Mouse (Mus musculus) lung, adult 18-20 months (tissue): Measurements from ENCODE around the gene Slc38a4.

Experiments used
- DNase-seq, 2 experiments: peaks; one replicate each; pipeline ENCODE4 v3.0.0; 2022; ENCODE audit warnings: mixed read lengths in 2 of 2

Slc38a4 gene

GRCm38 (mm10) chr15:97011599-97012372, 44.0 kb downstream of the Slc38a4 start:
- no peak for DNase-seq

- no peak for DNase-seq
These were observed 46.5 kb downstream of the Slc38a4 start for GRCm38 (mm10) chr15:97009271-97009670.

GRCm38 (mm10) chr15:97005631-97006234, 50.0 kb downstream of the Slc38a4 start:
- DNase-seq, result no peak

GRCm38 (mm10) chr15:97004525-97004867, 51.3 kb downstream of the Slc38a4 start:
- no peak for DNase-seq

GRCm38 (mm10) chr15:97003851-97004524, 51.8 kb downstream of the Slc38a4 start:
- peak; percentile 79 to 83 for DNase-seq

- DNase-seq, result no peak
These were observed 52.6 kb downstream of the Slc38a4 start for GRCm38 (mm10) chr15:97003186-97003585.

GRCm38 (mm10) chr15:97002752-97003151, 53.0 kb downstream of the Slc38a4 start:
- DNase-seq, result no peak

- no peak for DNase-seq
These were observed 53.9 kb downstream of the Slc38a4 start for GRCm38 (mm10) chr15:97001886-97002285.

GRCm38 (mm10) chr15:97001416-97001815, 54.3 kb downstream of the Slc38a4 start:
- no peak for DNase-seq

- peak in 1 of 2 experiments; percentile 27 for DNase-seq
These were observed 55.2 kb downstream of the Slc38a4 start for GRCm38 (mm10) chr15:97000319-97001251.

GRCm38 (mm10) chr15:96999401-96999800, 56.4 kb downstream of the Slc38a4 start:
- DNase-seq, result no peak

GRCm38 (mm10) chr15:96985618-96986017, 70.1 kb downstream of the Slc38a4 start:
- no peak for DNase-seq

- DNase-seq, result no peak
These were observed 72.0 kb downstream of the Slc38a4 start for GRCm38 (mm10) chr15:96983581-96984330.

GRCm38 (mm10) chr15:96975125-96975524, 80.6 kb downstream of the Slc38a4 start:
- no peak for DNase-seq

- DNase-seq, result no peak
These were observed 81.6 kb downstream of the Slc38a4 start for GRCm38 (mm10) chr15:96974131-96974530.

- DNase-seq, result no peak
These were observed 82.4 kb downstream of the Slc38a4 start for GRCm38 (mm10) chr15:96973370-96973769.

GRCm38 (mm10) chr15:96972706-96973274, 83.0 kb downstream of the Slc38a4 start:
- DNase-seq, result no peak

- no peak for DNase-seq
These were observed 83.8 kb downstream of the Slc38a4 start for GRCm38 (mm10) chr15:96971906-96972305.

GRCm38 (mm10) chr15:96969792-96970191, 86.0 kb downstream of the Slc38a4 start:
- no peak for DNase-seq

GRCm38 (mm10) chr15:96968741-96969140, 87.0 kb downstream of the Slc38a4 start:
- DNase-seq, result no peak

- no peak for DNase-seq
These were observed 89.4 kb downstream of the Slc38a4 start for GRCm38 (mm10) chr15:96966326-96966725.

GRCm38 (mm10) chr15:96963735-96964134, 92.0 kb downstream of the Slc38a4 start:
- DNase-seq, result no peak
